Mouse (Mus musculus) limb, embryonic 10.5 days (tissue): ENCODE data around the gene Hephl1. TPM values are rescaled to one million over a fixed set of nuclear protein-coding genes. Genes with fewer than 3 reads are reported as not detected.
A peak's percentile ranks its signal among the peaks of the same experiment; 100 is the strongest.

Experiments used
- DNase-seq: peaks from one replicate; pipeline ENCODE4 v3.0.0-alpha.2; 2017; ENCODE audit warnings: low spot score
- H3K27ac ChIP-seq: fragments of 300-500 bp; sonication (generic); 2 replicates; pipeline ENCODE4 v1.5.1; 2016; ENCODE audit warnings: mild to moderate bottlenecking
- H3K27me3 ChIP-seq: fragments of 300-500 bp; sonication (generic); 2 replicates; pipeline ENCODE4 v1.6.1; 2016; ENCODE audit warnings: low read depth, mild to moderate bottlenecking; ENCODE audit not compliant: poor library complexity, severe bottlenecking
- H3K36me3 ChIP-seq: fragments of 300-500 bp; sonication (generic); 2 replicates; pipeline ENCODE4 v1.6.1; 2016; ENCODE audit warnings: mild to moderate bottlenecking, moderate library complexity
- H3K4me1 ChIP-seq: fragments of 300-500 bp; sonication (generic); 2 replicates; pipeline ENCODE4 v1.6.1; 2016
- H3K4me3 ChIP-seq: fragments of 300-500 bp; sonication (generic); 2 replicates; pipeline ENCODE4 v1.5.1; 2016; ENCODE audit warnings: mild to moderate bottlenecking, moderate library complexity
- H3K9me3 ChIP-seq: fragments of 300-500 bp; sonication (generic); replicated peaks from 2 replicates; pipeline ENCODE4 v1.6.1; 2016; ENCODE audit warnings: mild to moderate bottlenecking
- WGBS: fragments of 180-500 bp; shearing (Covaris S2); methylation state at CpG from one replicate; pipeline ENCODE4 v1.1.7; 2016; 5-methylcytosine and 5-hydroxymethylcytosine counted together
- polyA plus RNA-seq: library from polyadenylated mRNA; unstranded; fragments of >200 nt; fragmentation: Nextera tagmentation; extraction: Ambion mirVana; gene quantifications from 2 replicates; pipeline ENCODE4 v1.2.1, GENCODE M21; 2016

The Hephl1 gene
- polyA plus RNA-seq, 1 experiment from 2014 or later = not detected

DNA sequence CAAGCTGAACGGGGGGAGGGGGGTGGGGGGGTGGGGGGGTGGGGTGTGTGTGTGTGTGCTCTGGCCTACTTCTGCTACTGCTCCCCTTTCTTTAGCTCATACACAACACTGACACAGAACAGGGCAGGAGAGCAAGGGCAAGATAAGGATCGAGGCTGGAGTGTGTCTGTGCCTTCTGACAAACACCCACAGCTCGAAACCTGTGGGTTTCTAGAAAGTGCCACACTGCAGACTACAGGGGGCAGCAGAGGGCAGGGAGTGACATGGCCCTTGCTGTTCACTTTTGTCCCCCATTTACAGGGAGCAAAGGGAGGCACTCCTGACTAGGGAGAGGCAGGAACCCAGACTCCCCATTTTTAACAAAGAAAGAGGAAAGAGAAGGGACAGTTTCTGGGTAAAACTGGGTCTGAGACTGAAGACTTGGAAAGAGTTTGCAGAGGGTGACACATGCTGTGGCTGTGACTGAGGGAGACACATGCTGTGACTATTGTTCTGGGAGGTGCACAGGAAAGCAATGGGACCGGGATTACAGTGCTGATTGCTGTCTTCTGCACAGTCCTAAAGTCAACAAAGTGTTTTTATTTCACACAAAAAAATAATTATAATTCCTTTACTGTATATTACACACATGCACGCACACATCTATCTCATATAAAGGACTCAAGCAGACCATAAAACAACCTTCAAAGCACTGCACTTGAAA, 82.7 kb downstream of the Hephl1 start:
- no peaks in the 10 kb centered on the region for H3K27me3 ChIP-seq

DNA sequence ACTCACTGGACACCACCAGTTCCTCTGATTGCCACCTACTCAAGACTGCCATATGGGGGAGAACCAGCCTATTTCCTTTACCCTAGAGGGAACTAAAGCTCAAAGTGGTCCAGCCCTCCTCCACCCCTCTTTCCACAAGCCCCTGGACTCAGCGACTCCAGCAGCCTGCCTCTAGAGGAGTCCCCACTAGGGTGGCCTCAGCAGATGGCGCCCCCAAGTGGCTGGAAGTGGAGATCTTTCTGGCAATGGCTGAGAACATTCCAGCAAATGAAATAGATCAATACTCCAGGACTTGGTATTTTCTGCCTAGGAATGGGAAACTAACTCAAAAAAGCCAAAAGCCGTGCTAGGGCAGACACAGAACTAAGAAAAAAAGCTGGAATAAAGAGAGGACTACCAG, 84.2 kb downstream of the Hephl1 start:
- WGBS = 77% methylated on average over 3 of the region's 3 CpGs
- H3K4me3 ChIP-seq = no peak overlapping the region
- no peaks in the 10 kb centered on the region for H3K4me1 ChIP-seq
- H3K27me3 ChIP-seq = no peaks in the 10 kb centered on the region
- no peak overlapping the region for H3K27ac ChIP-seq
- 0 out of 2 replicates have a peak, but pooled peaks cover 2% of the 10 kb centered on the region for H3K9me3 ChIP-seq
- DNase-seq = no peak
- H3K36me3 ChIP-seq = peaks cover 45% of the 10 kb centered on the region

More for the DNA sequence above, 82.7 kb downstream of the Hephl1 start:
- Histone ChIP-seq H3K9me3 (0 out of 2 replicates have a peak, but pooled peaks cover 2% of the 10 kb centered on the region), H3K36me3 (peaks cover 46% of the 10 kb centered on the region), H3K4me1 (no peaks in the 10 kb centered on the region), H3K27ac (no peak overlapping the region), H3K4me3 (no peak overlapping the region)
- peak; percentile 50 for DNase-seq
- 61% methylated on average over 5 of the region's 5 CpGs for WGBS

DNA sequence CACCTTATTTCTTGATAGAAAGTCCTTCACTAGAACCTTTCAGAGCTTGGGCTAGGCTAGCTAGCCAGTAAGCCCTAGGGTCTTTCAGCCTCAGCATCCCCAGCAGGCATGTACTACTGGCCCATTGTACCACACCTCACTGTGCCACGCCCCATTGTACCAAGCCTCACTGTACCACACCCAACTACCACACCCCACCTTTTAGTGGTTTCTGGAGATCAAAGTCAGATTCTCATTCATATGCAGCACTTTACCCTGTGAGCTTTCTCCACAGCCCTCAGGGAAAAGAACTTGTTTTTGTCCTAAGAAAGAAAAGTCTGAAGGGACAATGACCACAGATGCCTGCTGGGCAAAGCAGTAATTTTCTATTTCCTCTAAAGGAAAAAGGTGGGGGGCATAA, 88.9 kb downstream of the Hephl1 start:
- peaks cover 64% of the 10 kb centered on the region for H3K36me3 ChIP-seq
- H3K4me1 ChIP-seq = no peaks in the 10 kb centered on the region
- 94% methylated on average over 1 of the region's 1 CpGs for WGBS
- H3K27ac ChIP-seq = no peak overlapping the region
- no peak overlapping the region for H3K4me3 ChIP-seq
- no peak for DNase-seq
- H3K9me3 ChIP-seq = 0 out of 2 replicates have a peak, but pooled peaks cover 2% of the 10 kb centered on the region
- H3K27me3 ChIP-seq = no peaks in the 10 kb centered on the region

DNA sequence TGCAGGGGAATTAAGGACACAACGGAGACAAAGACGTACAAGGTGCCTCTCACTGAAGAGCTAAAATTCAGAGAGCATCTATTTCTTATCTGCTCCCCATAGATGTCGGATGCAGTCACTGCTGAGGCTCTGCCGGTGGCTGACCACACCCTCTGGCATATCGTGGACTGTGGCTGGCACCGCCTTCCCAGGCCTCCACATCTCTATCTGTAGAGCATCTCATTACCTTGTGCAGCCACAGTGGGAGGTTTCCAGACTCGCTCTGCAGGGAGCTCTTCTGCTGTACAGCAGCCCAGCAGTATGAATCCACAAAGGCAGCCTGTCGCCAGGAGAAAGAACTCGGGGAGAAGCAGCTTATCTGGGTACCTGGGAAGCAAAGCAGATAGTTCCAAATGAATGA, 90.8 kb downstream of the Hephl1 start:
- no peak overlapping the region for H3K4me3 ChIP-seq
- H3K27ac ChIP-seq = no peak overlapping the region
- 93% methylated on average over 9 of the region's 9 CpGs for WGBS
- no peak for DNase-seq
- no peaks in the 10 kb centered on the region for H3K4me1 ChIP-seq
- peaks cover 59% of the 10 kb centered on the region for H3K36me3 ChIP-seq
- H3K9me3 ChIP-seq = 0 out of 2 replicates have a peak, but pooled peaks cover under 1% of the 10 kb centered on the region
- H3K27me3 ChIP-seq = no peaks in the 10 kb centered on the region

DNA sequence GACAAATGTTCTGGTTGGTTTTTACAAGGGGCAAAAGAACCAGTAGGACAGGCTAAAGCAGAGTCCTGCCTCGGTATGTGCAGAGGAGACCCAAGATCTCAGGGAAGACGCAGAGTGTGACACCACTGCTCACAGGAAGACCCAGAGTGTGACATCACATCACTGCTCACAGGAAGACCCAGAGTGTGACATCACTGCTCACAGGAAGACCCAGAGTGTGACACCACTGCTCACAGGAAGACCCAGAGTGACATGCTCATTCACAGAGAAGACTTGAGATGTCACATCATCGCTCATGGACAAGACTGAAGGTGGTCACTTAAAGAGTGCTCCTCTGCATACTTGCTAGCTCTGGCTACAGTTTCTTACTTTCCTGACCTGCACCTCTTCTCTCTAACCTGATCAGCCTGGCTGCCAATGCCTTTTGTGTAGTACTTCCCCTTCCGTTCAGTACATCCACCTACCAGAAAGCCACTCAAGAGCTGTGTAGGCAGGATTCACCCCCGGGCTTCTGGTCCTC, 91.3 kb downstream of the Hephl1 start:
- Histone ChIP-seq H3K4me1 (no peaks in the 10 kb centered on the region), H3K27me3 (no peaks in the 10 kb centered on the region), H3K9me3 (no peaks in the 10 kb centered on the region), H3K36me3 (peaks cover 58% of the 10 kb centered on the region), H3K27ac (no peak overlapping the region), H3K4me3 (no peak overlapping the region)
- 93% methylated on average over 5 of the region's 5 CpGs for WGBS
- DNase-seq = no peak

DNA sequence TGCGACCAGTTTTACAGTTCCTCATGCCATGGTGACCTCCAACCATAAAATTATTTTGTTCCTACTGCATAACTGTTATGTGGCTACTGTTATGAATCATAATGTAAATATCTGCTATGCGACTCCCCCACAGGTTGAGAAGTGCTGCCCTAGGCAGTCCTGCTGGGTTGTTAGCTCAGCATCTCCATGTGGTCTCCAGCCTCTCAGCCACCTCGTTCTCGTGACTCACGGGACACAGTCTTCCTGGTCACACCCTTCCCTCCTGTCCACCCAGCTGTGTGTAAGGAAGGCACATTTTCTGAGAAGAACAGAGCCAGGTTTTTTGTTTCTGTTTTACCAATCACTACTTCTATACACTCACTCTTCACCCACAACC, 93.2 kb downstream of the Hephl1 start:
- Histone ChIP-seq H3K4me1 (no peaks in the 10 kb centered on the region), H3K27ac (no peak overlapping the region), H3K4me3 (no peak overlapping the region), H3K27me3 (no peaks in the 10 kb centered on the region), H3K36me3 (peaks cover 65% of the 10 kb centered on the region), H3K9me3 (no peaks in the 10 kb centered on the region)
- no peak for DNase-seq
- 83% methylated on average over 5 of the region's 5 CpGs for WGBS

DNA sequence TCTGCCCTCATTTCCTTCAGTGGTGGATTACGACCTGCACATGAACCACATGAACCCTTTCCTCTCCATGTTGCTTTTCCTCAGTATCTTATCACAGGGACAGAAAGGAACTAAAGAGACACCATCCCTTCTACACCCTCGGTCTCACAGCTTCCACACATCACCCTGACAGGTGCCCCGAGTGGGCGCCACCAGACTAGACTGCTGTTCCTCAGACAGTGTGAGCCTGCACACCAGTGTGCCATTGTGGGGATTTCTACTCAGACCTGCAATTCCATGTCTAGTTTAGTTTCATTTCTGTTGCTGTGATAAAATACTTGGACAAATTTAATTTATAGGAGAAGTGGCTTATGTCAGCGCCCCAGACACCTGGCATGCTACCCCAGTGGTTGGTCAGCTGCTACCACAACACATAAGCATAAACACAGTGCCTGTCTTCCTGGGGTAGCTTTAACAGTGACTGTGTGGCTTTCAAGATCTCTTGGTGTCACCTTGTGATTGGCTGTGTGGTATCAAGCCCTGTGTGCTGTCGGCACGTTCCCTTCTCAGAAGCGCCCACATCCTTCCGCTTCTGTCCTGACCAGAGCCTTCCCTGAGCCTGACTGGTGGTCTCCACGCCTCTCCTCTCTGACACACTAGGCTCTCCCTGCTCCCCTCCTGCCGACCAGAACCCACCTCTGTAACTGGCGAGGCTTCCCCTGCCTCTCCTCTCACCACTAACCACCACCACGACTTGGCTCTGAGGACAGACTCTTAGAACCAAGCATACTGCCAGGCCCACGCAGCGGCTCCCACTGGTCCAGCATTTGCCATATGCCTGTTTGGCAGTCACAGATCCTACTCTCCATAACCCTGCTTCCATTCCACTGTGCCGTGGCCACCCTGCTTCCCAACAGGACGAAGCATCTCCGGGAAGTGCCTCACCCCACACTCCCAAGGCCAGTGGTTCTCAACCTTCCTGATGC, 93.8 kb downstream of the Hephl1 start:
- no peak for DNase-seq
- Histone ChIP-seq H3K27me3 (no peaks in the 10 kb centered on the region), H3K4me1 (no peaks in the 10 kb centered on the region), H3K4me3 (no peak overlapping the region), H3K36me3 (peaks cover 65% of the 10 kb centered on the region), H3K27ac (no peak overlapping the region), H3K9me3 (no peaks in the 10 kb centered on the region)
- WGBS = 92% methylated on average over 18 of the region's 18 CpGs

DNA sequence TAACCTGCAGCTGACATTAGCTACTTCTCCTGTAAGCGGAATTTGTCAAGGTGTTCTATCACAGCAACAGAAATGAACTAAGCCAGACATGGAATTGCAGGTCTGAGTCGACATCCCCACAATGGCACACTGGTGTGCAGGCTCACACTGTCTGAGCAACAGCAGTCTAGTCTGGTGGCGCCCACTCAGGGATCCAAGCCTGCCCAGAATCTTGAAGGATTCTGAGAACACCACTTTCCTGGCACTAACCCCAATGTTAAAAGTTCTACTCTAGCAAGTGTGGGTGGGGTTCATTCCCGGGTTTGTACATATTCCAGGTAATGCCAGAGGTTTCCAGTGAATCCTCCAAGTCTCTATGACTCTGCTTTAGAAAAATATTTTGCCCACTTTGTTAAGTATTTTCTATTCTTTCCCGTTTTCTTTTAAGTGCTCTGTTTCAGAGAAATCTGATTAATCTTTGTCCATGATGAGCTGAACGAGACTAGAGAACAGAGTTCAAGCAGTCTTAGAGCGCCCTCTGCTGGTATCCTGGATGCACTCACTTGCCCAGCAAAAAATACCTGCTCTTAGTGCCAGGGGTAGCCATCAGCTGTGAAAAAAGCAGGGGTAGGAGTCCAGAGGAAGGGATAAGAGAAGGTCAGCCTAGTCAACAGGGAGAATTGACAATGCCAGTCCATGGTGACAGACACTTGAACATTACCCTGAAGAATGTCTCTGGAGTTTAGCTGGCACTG, 96.5 kb downstream of the Hephl1 start:
- DNase-seq = peak; percentile 78
- Histone ChIP-seq H3K27me3 (no peaks in the 10 kb centered on the region), H3K27ac (no peak overlapping the region), H3K4me3 (no peak overlapping the region), H3K4me1 (no peaks in the 10 kb centered on the region), H3K9me3 (no peaks in the 10 kb centered on the region), H3K36me3 (peaks cover 64% of the 10 kb centered on the region)
- WGBS = 63% methylated on average over 7 of the region's 7 CpGs

DNA sequence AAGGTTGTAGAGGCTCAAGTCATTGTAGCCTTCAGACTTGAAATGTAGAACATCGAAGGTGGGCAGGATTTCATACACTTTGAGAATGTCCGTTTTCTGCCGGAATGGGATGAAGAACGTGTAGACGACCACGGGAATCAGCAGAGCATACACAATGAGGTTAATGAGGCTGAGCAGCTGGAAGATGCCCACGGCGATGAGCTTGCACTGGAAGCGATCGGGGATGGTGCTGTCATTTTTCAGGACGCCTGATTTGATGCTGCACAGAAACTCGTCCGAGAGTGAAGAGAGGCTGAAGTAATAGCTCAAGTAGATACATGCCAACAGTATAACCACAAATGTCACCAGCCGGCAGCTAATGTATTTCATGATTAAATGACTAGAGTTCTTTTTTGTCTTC, 104.3 kb downstream of the Hephl1 start:
- H3K9me3 ChIP-seq = no peaks in the 10 kb centered on the region
- peaks cover 77% of the 10 kb centered on the region for H3K36me3 ChIP-seq
- peaks cover 19% of the 10 kb centered on the region for H3K4me1 ChIP-seq
- no peak overlapping the region for H3K27ac ChIP-seq
- no peaks in the 10 kb centered on the region for H3K27me3 ChIP-seq
- WGBS = 96% methylated on average over 14 of the region's 14 CpGs
- no peak overlapping the region for H3K4me3 ChIP-seq
- DNase-seq = no peak

DNA sequence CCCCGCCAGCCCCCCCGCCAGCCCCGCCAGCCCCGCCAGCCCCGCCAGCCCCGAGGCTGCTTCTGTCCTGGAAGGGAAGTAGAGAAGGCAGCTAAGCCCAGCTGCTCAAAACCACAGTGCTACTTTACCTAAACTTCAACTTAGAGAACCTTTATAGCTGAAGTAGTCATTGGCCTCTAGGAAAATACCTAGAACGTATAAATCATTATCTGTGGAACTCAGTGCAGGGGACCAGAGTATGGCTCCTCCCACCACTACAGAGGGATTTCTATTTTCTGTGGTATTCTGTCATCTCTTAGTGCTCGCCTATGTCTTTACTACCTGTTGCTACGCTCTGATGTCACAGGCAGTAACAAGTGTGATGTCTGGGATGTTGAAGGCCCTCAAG, 107.6 kb downstream of the Hephl1 start:
- no peak for DNase-seq
- peak overlapping the region; percentile 54; the same call in 1 of the 2 replicates for H3K27ac ChIP-seq
- H3K4me1 ChIP-seq = peaks cover 19% of the 10 kb centered on the region
- WGBS = 45% methylated on average over 9 of the region's 9 CpGs
- H3K36me3 ChIP-seq = peaks cover 69% of the 10 kb centered on the region
- H3K27me3 ChIP-seq = no peaks in the 10 kb centered on the region
- H3K9me3 ChIP-seq = no peaks in the 10 kb centered on the region
- H3K4me3 ChIP-seq = no peak overlapping the region

DNA sequence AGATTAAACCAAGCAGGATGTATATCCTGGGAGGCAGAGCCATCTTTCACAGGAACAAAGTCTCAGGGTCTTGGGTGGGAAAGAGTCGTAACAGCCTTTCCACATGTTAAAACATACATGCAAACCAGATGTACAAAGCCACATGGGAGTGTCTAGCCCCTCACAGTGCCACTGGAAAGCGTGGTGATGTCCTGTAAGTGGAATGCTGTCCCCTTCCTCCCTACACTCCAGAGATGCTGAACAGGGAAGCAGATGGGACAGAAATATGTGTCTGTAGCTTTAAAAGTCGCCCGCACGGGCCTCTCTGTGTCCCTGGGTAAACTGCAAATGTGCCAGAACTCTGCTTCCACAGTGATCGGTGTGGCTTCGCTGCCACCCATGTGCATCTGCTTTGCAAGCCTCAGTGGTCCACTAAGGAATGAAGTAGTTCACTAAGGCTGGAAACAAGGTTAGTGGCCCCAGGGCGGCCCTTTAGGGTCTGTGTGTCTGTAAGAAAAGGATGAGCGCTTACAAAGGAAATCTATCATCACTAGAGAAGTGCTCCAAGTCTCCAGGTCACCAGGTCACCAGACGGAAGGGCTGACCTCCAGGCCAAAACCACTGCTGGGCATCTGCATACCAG, 108.1 kb downstream of the Hephl1 start:
- peak overlapping the region; percentile 54; the same call in 1 of the 2 replicates for H3K27ac ChIP-seq
- H3K4me1 ChIP-seq = peaks cover 19% of the 10 kb centered on the region
- H3K9me3 ChIP-seq = no peaks in the 10 kb centered on the region

DNA sequence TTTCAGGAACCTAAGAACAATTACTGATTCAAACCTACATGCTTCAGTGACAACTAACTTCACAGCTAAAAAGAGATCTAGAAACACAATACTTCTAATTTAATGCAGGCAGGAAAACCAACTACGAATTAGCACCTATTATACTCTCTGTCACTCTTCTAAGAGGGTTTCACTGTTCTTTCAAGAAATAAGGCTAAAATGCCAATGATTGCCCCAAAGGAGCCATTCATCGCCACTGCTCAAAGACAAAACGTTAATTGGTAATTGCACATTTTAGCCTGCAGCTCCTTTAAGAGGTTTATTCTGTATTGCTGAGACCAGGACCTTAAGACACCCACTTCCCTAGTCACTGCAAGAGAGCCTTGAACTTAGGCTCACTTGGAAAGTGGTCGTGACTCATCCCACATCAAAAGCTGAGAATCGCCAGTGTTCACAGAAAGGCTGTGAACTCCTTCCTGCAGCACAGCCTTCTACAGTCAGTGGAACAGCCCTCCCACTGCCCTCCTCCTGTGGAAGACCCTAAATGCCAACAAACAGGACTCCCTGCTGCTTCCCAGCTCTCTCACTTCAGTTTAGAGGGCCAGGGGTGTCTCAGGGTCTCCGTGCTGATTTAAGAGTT, 108.8 kb downstream of the Hephl1 start:
- peaks cover 19% of the 10 kb centered on the region for H3K4me1 ChIP-seq
- 44% methylated on average over 6 of the region's 6 CpGs for WGBS
- H3K27ac ChIP-seq = no peak overlapping the region
- H3K9me3 ChIP-seq = no peaks in the 10 kb centered on the region
- peaks cover 59% of the 10 kb centered on the region for H3K36me3 ChIP-seq
- H3K4me3 ChIP-seq = no peak overlapping the region
- H3K27me3 ChIP-seq = no peaks in the 10 kb centered on the region
- DNase-seq = no peak

More for the DNA sequence above, 108.1 kb downstream of the Hephl1 start:
- WGBS = 30% methylated on average over 10 of the region's 10 CpGs
- Histone ChIP-seq H3K4me3 (no peak overlapping the region), H3K27me3 (no peaks in the 10 kb centered on the region), H3K36me3 (peaks cover 65% of the 10 kb centered on the region)
- peak; percentile 34 for DNase-seq
